Mouse (Mus musculus) brown adipose tissue, adult 24 weeks (tissue): ENCODE results near the gene Tmtc1. TPM values are rescaled to one million over a fixed set of nuclear protein-coding genes. Genes with fewer than 3 reads are reported as not detected.

Experiments
- H3K27ac ChIP-seq: fragments of 200-500 bp; replicated peaks from 2 replicates; pipeline ENCODE4 v1.5.1; 2012; ENCODE audit warnings: low read depth, mild to moderate bottlenecking, low read length
- H3K4me1 ChIP-seq: fragments of 200-500 bp; 2 replicates; pipeline ENCODE4 v1.6.1; 2012; ENCODE audit warnings: low read length, mixed read lengths; ENCODE audit not compliant: control insufficient read depth, insufficient read depth, insufficient read length
- H3K4me3 ChIP-seq: fragments of 200-500 bp; 2 replicates; pipeline ENCODE4 v1.5.1; 2012; ENCODE audit warnings: low read depth, mild to moderate bottlenecking, low read length, moderate library complexity; ENCODE audit not compliant: insufficient read depth
- polyA plus RNA-seq: library from polyadenylated mRNA; stranded (reverse); fragments of >200 nt; gene quantifications from 2 replicates; pipeline ENCODE4 v1.2.4, GENCODE M21; 2012; ENCODE audit not compliant: missing spikeins, insufficient read depth, insufficient read length

Tmtc1 gene
- polyA plus RNA-seq, 1 experiment: 1.9 TPM

- Histone ChIP-seq H3K4me1 (peaks cover 5% of the 10 kb centered on the region; the same call in 1 of the 2 replicates), H3K4me3 (no peak overlapping the region), H3K27ac (no peak overlapping the region)
These were observed 112.3 kb downstream of the Tmtc1 start for GRCm38 (mm10) chr6:148331916-148332315.

GRCm38 (mm10) chr6:148329976-148330375, 114.2 kb downstream of the Tmtc1 start:
- Histone ChIP-seq H3K27ac (no peak overlapping the region), H3K4me1 (peaks cover 2% of the 10 kb centered on the region; the same call in 1 of the 2 replicates), H3K4me3 (no peak overlapping the region)

- Histone ChIP-seq H3K4me1 (peaks cover 2% of the 10 kb centered on the region; the same call in 1 of the 2 replicates), H3K4me3 (no peak overlapping the region), H3K27ac (no peak overlapping the region)
These were observed 115.3 kb downstream of the Tmtc1 start for GRCm38 (mm10) chr6:148328928-148329327.

- no peak overlapping the region for H3K27ac ChIP-seq
- H3K4me3 ChIP-seq: no peak overlapping the region
- H3K4me1 ChIP-seq: peaks cover 2% of the 10 kb centered on the region; the same call in 1 of the 2 replicates
These were observed 116.1 kb downstream of the Tmtc1 start for GRCm38 (mm10) chr6:148328130-148328529.

- H3K4me1 ChIP-seq: no peaks in the 10 kb centered on the region
- H3K27ac ChIP-seq: no peak overlapping the region
- no peak overlapping the region for H3K4me3 ChIP-seq
These were observed 125.5 kb downstream of the Tmtc1 start for GRCm38 (mm10) chr6:148318736-148319135.

- Histone ChIP-seq H3K27ac (no peak overlapping the region), H3K4me1 (no peaks in the 10 kb centered on the region), H3K4me3 (no peak overlapping the region)
These were observed 128.6 kb downstream of the Tmtc1 start for GRCm38 (mm10) chr6:148315571-148316080.

- no peak overlapping the region for H3K27ac ChIP-seq
- H3K4me1 ChIP-seq: no peaks in the 10 kb centered on the region
- H3K4me3 ChIP-seq: no peak overlapping the region
These were observed 129.1 kb downstream of the Tmtc1 start for GRCm38 (mm10) chr6:148315106-148315505.

GRCm38 (mm10) chr6:148310981-148311380, 133.2 kb downstream of the Tmtc1 start:
- no peak overlapping the region for H3K4me3 ChIP-seq
- H3K27ac ChIP-seq: no peak overlapping the region

GRCm38 (mm10) chr6:148305821-148306220, 138.4 kb downstream of the Tmtc1 start:
- Histone ChIP-seq H3K4me1 (no peaks in the 10 kb centered on the region), H3K27ac (no peak overlapping the region), H3K4me3 (no peak overlapping the region)

More at GRCm38 (mm10) chr6:148310981-148311380, 133.2 kb downstream of the Tmtc1 start:
- H3K4me1 ChIP-seq: no peaks in the 10 kb centered on the region

GRCm38 (mm10) chr6:148305191-148305590, 139.0 kb downstream of the Tmtc1 start:
- Histone ChIP-seq H3K4me1 (no peaks in the 10 kb centered on the region), H3K4me3 (no peak overlapping the region), H3K27ac (no peak overlapping the region)

GRCm38 (mm10) chr6:148302261-148302660, 141.9 kb downstream of the Tmtc1 start:
- Histone ChIP-seq H3K4me1 (no peaks in the 10 kb centered on the region), H3K27ac (no peak overlapping the region; the same call in 1 of the 2 replicates), H3K4me3 (no peak overlapping the region)

- Histone ChIP-seq H3K4me3 (no peak overlapping the region), H3K4me1 (no peaks in the 10 kb centered on the region), H3K27ac (no peak overlapping the region)
These were observed 147.1 kb downstream of the Tmtc1 start for GRCm38 (mm10) chr6:148297086-148297485.

- H3K27ac ChIP-seq: no peak overlapping the region
- no peak overlapping the region for H3K4me3 ChIP-seq
- no peaks in the 10 kb centered on the region for H3K4me1 ChIP-seq
These were observed 147.8 kb downstream of the Tmtc1 start for GRCm38 (mm10) chr6:148296418-148296817.

GRCm38 (mm10) chr6:148294506-148294905, 149.7 kb downstream of the Tmtc1 start:
- Histone ChIP-seq H3K27ac (no peak overlapping the region), H3K4me1 (no peaks in the 10 kb centered on the region)

GRCm38 (mm10) chr6:148290865-148291264, 153.3 kb downstream of the Tmtc1 start:
- Histone ChIP-seq H3K4me1 (no peaks in the 10 kb centered on the region), H3K4me3 (no peak overlapping the region), H3K27ac (no peak overlapping the region)

More at GRCm38 (mm10) chr6:148294506-148294905, 149.7 kb downstream of the Tmtc1 start:
- no peak overlapping the region for H3K4me3 ChIP-seq

GRCm38 (mm10) chr6:148283224-148283881, 160.8 kb downstream of the Tmtc1 start:
- H3K4me3 ChIP-seq: no peak overlapping the region
- no peaks in the 10 kb centered on the region for H3K4me1 ChIP-seq
- no peak overlapping the region for H3K27ac ChIP-seq
